Mouse (Mus musculus) kidney, embryonic 16.5 days (tissue): ENCODE results near the gene Fth1. TPM values are rescaled to one million over a fixed set of nuclear protein-coding genes. Genes with fewer than 3 reads are reported as not detected.
"Not testable (repeated sequence)": the region's sequence is repeated elsewhere in the genome, so short reads cannot be mapped to it uniquely, and the experiment has no call there.

Experiments used
- ATAC-seq: fragments of 200-750 bp; cut with Nextera tagmentation; 2 replicates; pipeline ENCODE4 v1.8.0; 2017; ENCODE audit warnings: moderate TSS enrichment; ENCODE audit not compliant: low FRiP score, low TSS enrichment
- H3K27ac ChIP-seq: fragments of 300-500 bp; sonication (generic); 2 replicates; pipeline ENCODE4 v1.5.1; 2014; ENCODE audit warnings: low read length
- H3K27me3 ChIP-seq: fragments of 300-500 bp; sonication (generic); 2 replicates; pipeline ENCODE4 v1.6.1; 2014; ENCODE audit warnings: low read length, control low read depth, mixed read lengths; ENCODE audit not compliant: insufficient read depth
- H3K36me3 ChIP-seq: fragments of 300-500 bp; sonication (generic); 2 replicates; pipeline ENCODE4 v1.6.1; 2014; ENCODE audit warnings: low read length, control low read depth, mixed read lengths; ENCODE audit not compliant: insufficient read depth
- H3K4me1 ChIP-seq: fragments of 300-500 bp; sonication (generic); 2 replicates; pipeline ENCODE4 v1.6.1; 2014; ENCODE audit warnings: low read length, control low read depth, mixed read lengths; ENCODE audit not compliant: insufficient read depth
- H3K4me2 ChIP-seq: fragments of 300-500 bp; sonication (generic); replicated peaks from 2 replicates; pipeline ENCODE4 v1.6.1; 2014; ENCODE audit warnings: low read depth, low read length
- H3K4me3 ChIP-seq: fragments of 300-500 bp; sonication (generic); 2 replicates; pipeline ENCODE4 v1.5.1; 2014; ENCODE audit warnings: mild to moderate bottlenecking, low read length
- H3K9ac ChIP-seq: fragments of 300-500 bp; sonication (generic); replicated peaks from 2 replicates; pipeline ENCODE4 v1.6.1; 2014; ENCODE audit warnings: low read length
- H3K9me3 ChIP-seq: fragments of 300-500 bp; sonication (generic); 2 replicates; pipeline ENCODE4 v1.6.1; 2016; ENCODE audit warnings: low read length, control low read depth
- WGBS: fragments of 180-500 bp; shearing (Covaris S2); extraction: QIAGEN DNeasy Blood & Tissue Kit; methylation state at CpG from one replicate; pipeline ENCODE4 v1.1.7; 2014; 5-methylcytosine and 5-hydroxymethylcytosine counted together
- polyA plus RNA-seq: library from polyadenylated mRNA; unstranded; fragments of >200 nt; fragmentation: Nextera tagmentation; extraction: Ambion mirVana; gene quantifications from 2 replicates; pipeline ENCODE4 v1.2.1, GENCODE M21; 2015

The Fth1 gene
- 1,651 and 1,666 TPM in 2 replicates for polyA plus RNA-seq

GRCm38 (mm10) chr19:9980258-9980657, at the start of gene Fth1:
Gene Fth1 (plus strand): TSS chr19:9980598.
- Histone ChIP-seq H3K4me3 (no peak within 1 kb of the TSS), H3K27me3 (no peaks in the 10 kb centered on the region), H3K9ac (no peak within 1 kb of the TSS), H3K27ac (no peak within 1 kb of the TSS), H3K36me3 (peaks cover 11% of the 10 kb centered on the region), H3K4me2 (no peak within 1 kb of the TSS), H3K4me1 (peaks cover 25% of the 10 kb centered on the region), H3K9me3 (no peaks in the 10 kb centered on the region)
- 90% methylated on average over 4 of the region's 4 CpGs for WGBS
- ATAC-seq, result no peak

GRCm38 (mm10) chr19:9931167-9931607, 49.2 kb upstream of the Fth1 start:
- 0 out of 2 replicates have a peak, but pooled peaks have one; percentile 6 for ATAC-seq
- not testable (repeated sequence) for H3K9ac ChIP-seq, H3K4me1 ChIP-seq, H3K4me3 ChIP-seq, H3K4me2 ChIP-seq, H3K36me3 ChIP-seq, H3K9me3 ChIP-seq, H3K27ac ChIP-seq, H3K27me3 ChIP-seq
- WGBS, result 70% methylated on average over 2 of the region's 2 CpGs

GRCm38 (mm10) chr19:9933908-9934307, 46.5 kb upstream of the Fth1 start:
- H3K27me3 ChIP-seq, result no peaks in the 10 kb centered on the region
- H3K9me3 ChIP-seq, result no peaks in the 10 kb centered on the region
- 0 out of 2 replicates have a peak, but pooled peaks cover 7% of the 10 kb centered on the region for H3K4me1 ChIP-seq
- H3K9ac ChIP-seq, result no peak overlapping the region
- no peak for ATAC-seq
- no peak overlapping the region for H3K27ac ChIP-seq
- no peaks in the 10 kb centered on the region for H3K36me3 ChIP-seq
- H3K4me2 ChIP-seq, result no peak overlapping the region
- H3K4me3 ChIP-seq, result no peak overlapping the region
- 75% methylated on average over 2 of the region's 2 CpGs for WGBS

GRCm38 (mm10) chr19:9936579-9936978, 43.8 kb upstream of the Fth1 start:
- WGBS, result 69% methylated on average over 5 of the region's 5 CpGs
- H3K9me3 ChIP-seq, result no peaks in the 10 kb centered on the region

GRCm38 (mm10) chr19:9937428-9937827, 43.0 kb upstream of the Fth1 start:
- Histone ChIP-seq H3K4me2 (no peak overlapping the region), H3K27me3 (no peaks in the 10 kb centered on the region), H3K4me1 (peaks cover 11% of the 10 kb centered on the region), H3K4me3 (no peak overlapping the region), H3K27ac (no peak overlapping the region), H3K9ac (no peak overlapping the region), H3K36me3 (no peaks in the 10 kb centered on the region), H3K9me3 (no peaks in the 10 kb centered on the region)
- WGBS, result 59% methylated on average over 5 of the region's 5 CpGs
- no peak for ATAC-seq

More at GRCm38 (mm10) chr19:9936579-9936978, 43.8 kb upstream of the Fth1 start:
- Histone ChIP-seq H3K4me1 (peaks cover 10% of the 10 kb centered on the region; the same call in 1 of the 2 replicates), H3K36me3 (no peaks in the 10 kb centered on the region), H3K27ac (no peak overlapping the region), H3K27me3 (no peaks in the 10 kb centered on the region), H3K4me2 (no peak overlapping the region), H3K9ac (no peak overlapping the region), H3K4me3 (no peak overlapping the region)
- no peak for ATAC-seq

GRCm38 (mm10) chr19:9938156-9938823, 42.1 kb upstream of the Fth1 start:
- WGBS, result 72% methylated on average over 6 of the region's 6 CpGs
- no peak overlapping the region for H3K27ac ChIP-seq
- no peak for ATAC-seq

GRCm38 (mm10) chr19:9938824-9939303, 41.5 kb upstream of the Fth1 start:
- 67% methylated on average over 13 of the region's 13 CpGs for WGBS
- Histone ChIP-seq H3K9ac (no peak overlapping the region), H3K9me3 (no peaks in the 10 kb centered on the region), H3K4me1 (peaks cover 21% of the 10 kb centered on the region), H3K27ac (no peak overlapping the region), H3K4me3 (no peak overlapping the region), H3K36me3 (no peaks in the 10 kb centered on the region), H3K27me3 (no peaks in the 10 kb centered on the region), H3K4me2 (no peak overlapping the region)
- no peak for ATAC-seq

More at GRCm38 (mm10) chr19:9938156-9938823, 42.1 kb upstream of the Fth1 start:
- H3K36me3 ChIP-seq, result no peaks in the 10 kb centered on the region
- H3K4me3 ChIP-seq, result no peak overlapping the region
- H3K4me2 ChIP-seq, result no peak overlapping the region
- no peaks in the 10 kb centered on the region for H3K27me3 ChIP-seq
- H3K9ac ChIP-seq, result no peak overlapping the region
- no peaks in the 10 kb centered on the region for H3K9me3 ChIP-seq
- H3K4me1 ChIP-seq, result peaks cover 20% of the 10 kb centered on the region

GRCm38 (mm10) chr19:9939841-9940240, 40.6 kb upstream of the Fth1 start:
- Histone ChIP-seq H3K4me2 (no peak overlapping the region), H3K27ac (no peak overlapping the region), H3K27me3 (no peaks in the 10 kb centered on the region), H3K4me1 (peaks cover 21% of the 10 kb centered on the region), H3K4me3 (no peak overlapping the region), H3K36me3 (no peaks in the 10 kb centered on the region), H3K9ac (no peak overlapping the region), H3K9me3 (no peaks in the 10 kb centered on the region)
- ATAC-seq, result no peak
- 59% methylated on average over 7 of the region's 7 CpGs for WGBS

- no peak overlapping the region for H3K27ac ChIP-seq
- H3K36me3 ChIP-seq, result no peaks in the 10 kb centered on the region
- H3K4me2 ChIP-seq, result no peak overlapping the region
- 53% methylated on average over 4 of the region's 4 CpGs for WGBS
- ATAC-seq, result no peak
- H3K9me3 ChIP-seq, result no peaks in the 10 kb centered on the region
- no peak overlapping the region for H3K9ac ChIP-seq
- no peak overlapping the region for H3K4me3 ChIP-seq
- peaks cover 19% of the 10 kb centered on the region for H3K4me1 ChIP-seq
- H3K27me3 ChIP-seq, result no peaks in the 10 kb centered on the region
These were observed 39.5 kb upstream of the Fth1 start for GRCm38 (mm10) chr19:9940903-9941302.

- 30% methylated on average over 1 of the region's 1 CpGs for WGBS
- H3K36me3 ChIP-seq, result no peaks in the 10 kb centered on the region
- H3K4me2 ChIP-seq, result no peak overlapping the region
- H3K9ac ChIP-seq, result no peak overlapping the region
- ATAC-seq, result peak; percentile 63
- H3K27me3 ChIP-seq, result no peaks in the 10 kb centered on the region
- H3K4me1 ChIP-seq, result peaks cover 14% of the 10 kb centered on the region
- H3K27ac ChIP-seq, result no peak overlapping the region
- H3K9me3 ChIP-seq, result no peaks in the 10 kb centered on the region
- H3K4me3 ChIP-seq, result no peak overlapping the region
These were observed 38.6 kb upstream of the Fth1 start for GRCm38 (mm10) chr19:9941809-9942208.
